In the genomic region with DNA sequence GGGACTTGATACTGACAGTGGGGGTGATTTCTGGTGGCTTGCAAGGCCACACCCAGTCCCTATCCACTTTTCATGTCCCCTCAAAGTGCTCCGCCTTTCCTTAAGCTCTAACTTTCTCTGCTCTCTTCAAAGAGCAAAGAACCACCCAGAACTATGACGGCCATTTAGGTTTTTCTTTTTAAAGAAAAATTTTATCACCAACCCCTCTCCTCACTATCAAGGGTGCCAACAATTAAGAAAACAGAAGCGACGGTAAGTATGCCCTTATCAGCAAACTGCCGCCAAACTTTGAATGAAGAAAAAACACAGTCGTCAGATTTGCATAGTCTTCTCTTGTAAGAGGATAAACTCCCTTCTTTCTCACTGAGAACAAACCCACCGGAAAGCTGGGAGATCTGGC, we compare ENCODE assay signal across 7 mouse cellular contexts. TPM values are rescaled to one million over a fixed set of nuclear protein-coding genes. Genes with fewer than 3 reads are reported as not detected.
DNase-seq lines count a peak whose midpoint lies in the region; ATAC-seq and TF ChIP-seq lines count a peak whose summit lies in the region.

No protein-coding gene starts in this region.

- H3K9me3 ChIP-seq in forebrain, embryonic 11.5 days (ENCODE audit: control insufficient read depth, low read length) = no peaks in the 10 kb centered on the region
- no peaks in the 10 kb centered on the region for H3K9me3 ChIP-seq in stomach, embryonic 15.5 days

- no peak for TF ChIP-seq POLR2A in liver, adult 2 months (IDR thresholded peaks at IDR 0.05; ENCODE audit: extremely low read depth, insufficient read depth, low read length)

- peak overlapping the region; percentile 60 for H3K9ac ChIP-seq in forebrain, embryonic 11.5 days (ENCODE audit: low read length)
- peak overlapping the region; percentile 74; the same call in 1 of the 2 replicates for H3K9ac ChIP-seq in liver, adult 2 months (ENCODE audit: low read depth, low read length)
- H3K9ac ChIP-seq in stomach, embryonic 15.5 days = peak overlapping the region; percentile 54; the same call in 1 of the 2 replicates

- no peak for ATAC-seq in forebrain, embryonic 11.5 days (replicated peaks; ENCODE audit: low FRiP score)
- no peak for ATAC-seq in stomach, embryonic 15.5 days (ENCODE audit: insufficient read depth, low FRiP score, low read depth)

- peaks cover 4% of the 10 kb centered on the region; the same call in 1 of the 2 replicates for H3K4me1 ChIP-seq in forebrain, embryonic 11.5 days (replicated peaks; ENCODE audit: control insufficient read depth, insufficient read depth, low read length)
- H3K4me1 ChIP-seq in liver, adult 2 months (ENCODE audit: control insufficient read depth, insufficient read depth, low read length) = peaks cover 8% of the 10 kb centered on the region
- H3K4me1 ChIP-seq in stomach, embryonic 15.5 days = no peaks in the 10 kb centered on the region; the same call in 1 of the 2 replicates

- H3K79me3 ChIP-seq in C2C12 (ENCODE audit: low read depth) = peaks cover 39% of the 10 kb centered on the region

- H3K79me2 ChIP-seq in C2C12 (ENCODE audit: control insufficient read depth, insufficient read depth) = peaks cover 63% of the 10 kb centered on the region
- peaks cover 9% of the 10 kb centered on the region for H3K79me2 ChIP-seq in liver, adult 2 months (ENCODE audit: control insufficient read depth, insufficient read depth, low read length)

- H3K4me2 ChIP-seq in forebrain, embryonic 11.5 days (ENCODE audit: low read depth, low read length, severe bottlenecking) = peak overlapping the region; percentile 93
- H3K4me2 ChIP-seq in stomach, embryonic 15.5 days = peak overlapping the region; percentile 99

- H3ac ChIP-seq in C2C12 (ENCODE audit: control insufficient read depth, insufficient read length, low read depth) = peak overlapping the region; percentile 40

- peak; percentile 79 for DNase-seq in 416B (ENCODE audit: low read depth)
- DNase-seq in forebrain, embryonic 11.5 days (ENCODE audit: low spot score) = no peak
- DNase-seq in liver, adult 2 months (ENCODE audit: extremely low read depth, low read depth, low spot score) = peak; percentile 27
- no peak for DNase-seq in Muller cell, postnatal 12 days (ENCODE audit: inconsistent ontology term)
- no peak for DNase-seq in kidney, adult 18-20 months

- H3K4me3 ChIP-seq in C2C12 (ENCODE audit: insufficient read depth, poor library complexity, severe bottlenecking) = peak overlapping the region; percentile 59
- H3K4me3 ChIP-seq in forebrain, embryonic 11.5 days (ENCODE audit: low read depth, low read length) = peak overlapping the region; percentile 75
- H3K4me3 ChIP-seq in liver, adult 2 months (ENCODE audit: insufficient read depth, low read depth, low read length) = peak overlapping the region; percentile 72
- H3K4me3 ChIP-seq in stomach, embryonic 15.5 days (replicated peaks) = peak overlapping the region; percentile 95

- H3K36me3 ChIP-seq in C2C12 (ENCODE audit: control insufficient read depth, insufficient read depth) = no peaks in the 10 kb centered on the region
- no peaks in the 10 kb centered on the region for H3K36me3 ChIP-seq in forebrain, embryonic 11.5 days (ENCODE audit: control insufficient read depth, insufficient read depth, low read length)
- no peaks in the 10 kb centered on the region for H3K36me3 ChIP-seq in liver, adult 2 months (ENCODE audit: control insufficient read depth, insufficient read depth, low read length)
- no peaks in the 10 kb centered on the region for H3K36me3 ChIP-seq in stomach, embryonic 15.5 days

- TF ChIP-seq CTCF in C2C12 (IDR thresholded peaks at IDR 0.05; ENCODE audit: control insufficient read depth, insufficient read depth, insufficient read length) = no peak
- no peak for TF ChIP-seq CTCF in liver, adult 2 months (IDR thresholded peaks at IDR 0.05; ENCODE audit: low read depth, low read length)

- no peaks in the 10 kb centered on the region for H3K27me3 ChIP-seq in C2C12 (ENCODE audit: control insufficient read depth, insufficient read depth, insufficient read length)
- H3K27me3 ChIP-seq in forebrain, embryonic 11.5 days (ENCODE audit: control insufficient read depth, insufficient read depth, low read length) = no peaks in the 10 kb centered on the region
- no peaks in the 10 kb centered on the region for H3K27me3 ChIP-seq in liver, adult 2 months (ENCODE audit: control insufficient read depth, insufficient read depth, low read length)
- H3K27me3 ChIP-seq in stomach, embryonic 15.5 days (replicated peaks) = no peaks in the 10 kb centered on the region

- 1% methylated on average over 7 of the region's 7 CpGs for WGBS in forebrain, embryonic 11.5 days
- WGBS in liver, adult 2 months = 4% methylated on average over 7 of the region's 7 CpGs
- 0% methylated on average over 7 of the region's 7 CpGs for WGBS in stomach, embryonic 15.5 days

- H3K27ac ChIP-seq in forebrain, embryonic 11.5 days (ENCODE audit: low read depth, low read length) = no peak overlapping the region
- H3K27ac ChIP-seq in liver, adult 2 months (replicated peaks; ENCODE audit: insufficient read depth, low read depth, low read length) = no peak overlapping the region
- H3K27ac ChIP-seq in stomach, embryonic 15.5 days = peak overlapping the region; percentile 94

TF ChIP-seq in C2C12, 6 proteins besides CTCF, POLR2A, EP300 and RAD21:
- TF ChIP-seq MYOG (IDR thresholded peaks at IDR 0.05; ENCODE audit: control insufficient read depth, extremely low read depth, insufficient read length) = no peak
- TF ChIP-seq USF1 (IDR thresholded peaks at IDR 0.05; ENCODE audit: low read depth) = no peak
- TF ChIP-seq CEBPB (IDR thresholded peaks at IDR 0.05; ENCODE audit: low read depth) = no peak
- TF ChIP-seq MAX (IDR thresholded peaks at IDR 0.05) = no peak
- TF ChIP-seq FOSL1 (IDR thresholded peaks at IDR 0.05; ENCODE audit: insufficient read depth, low read length, poor library complexity, severe bottlenecking) = no peak
- TF ChIP-seq MYOD1 (IDR thresholded peaks at IDR 0.05; ENCODE audit: control insufficient read depth, insufficient read length, low read depth) = no peak

RNA-seq across cellular contexts. Expression of a gene that starts 0.5 kb away (rescaled TPM):
- 17.3 TPM for polyA plus RNA-seq in C2C12 (2012; fragmentation: generic; extraction: Trizol)
- 14.3 and 15.2 TPM in 2 replicates for polyA plus RNA-seq in forebrain, embryonic 11.5 days (2014; fragmentation: Nextera tagmentation; extraction: Ambion mirVana)
- total RNA-seq in liver, adult 2 months (2014; rRNA removed) = 7.9 and 8.7 TPM in 2 replicates
- 1.9 and 4.2 TPM in 2 replicates for polyA plus RNA-seq in liver, adult 2 months (2012; rRNA removed)
- polyA plus RNA-seq in stomach, embryonic 15.5 days (2015; fragmentation: Nextera tagmentation; extraction: Ambion mirVana) = 14.4 and 17.1 TPM in 2 replicates

RNA-seq across cellular contexts. Expression of a gene that starts 0.9 kb away (rescaled TPM):
- 1.2 TPM for polyA plus RNA-seq in C2C12 (2012; fragmentation: generic; extraction: Trizol)
- polyA plus RNA-seq in forebrain, embryonic 11.5 days (2014; fragmentation: Nextera tagmentation; extraction: Ambion mirVana) = 5.9 and 6.4 TPM in 2 replicates
- 5.8 and 6.3 TPM in 2 replicates for total RNA-seq in liver, adult 2 months (2014; rRNA removed)
- 4.9 and 5.5 TPM in 2 replicates for polyA plus RNA-seq in liver, adult 2 months (2012; rRNA removed)
- 8.5 and 9.2 TPM in 2 replicates for polyA plus RNA-seq in stomach, embryonic 15.5 days (2015; fragmentation: Nextera tagmentation; extraction: Ambion mirVana)

RNA-seq across cellular contexts. Expression of a gene that starts 52.8 kb away (rescaled TPM):
- 4.9 TPM for polyA plus RNA-seq in C2C12 (2012; fragmentation: generic; extraction: Trizol)
- polyA plus RNA-seq in forebrain, embryonic 11.5 days (2014; fragmentation: Nextera tagmentation; extraction: Ambion mirVana) = 24.8 and 25.9 TPM in 2 replicates
- total RNA-seq in liver, adult 2 months (2014; rRNA removed) = 30.5 and 32.5 TPM in 2 replicates
- polyA plus RNA-seq in liver, adult 2 months (2012; rRNA removed) = 5.7 and 8.8 TPM in 2 replicates
- 22.8 and 23.6 TPM in 2 replicates for polyA plus RNA-seq in stomach, embryonic 15.5 days (2015; fragmentation: Nextera tagmentation; extraction: Ambion mirVana)

Comparison
In these comparisons a context has a peak if more than half of its experiments do, and no peak if none do; other contexts are left out.
1. DNase-seq: peak in 416B (single experiment) and liver, adult 2 months (single experiment); none in forebrain, embryonic 11.5 days (single experiment), Muller cell, postnatal 12 days (single experiment) and kidney, adult 18-20 months (single experiment).
2. Peak in every context shown above with its lines, with median percentiles within 50 percentile points of each other: H3K4me3 ChIP-seq and H3K9ac ChIP-seq.